Mouse (Mus musculus) liver, embryonic 12.5 days (tissue): ENCODE results near the gene Setd3. TPM values are rescaled to one million over a fixed set of nuclear protein-coding genes. Genes with fewer than 3 reads are reported as not detected.

Source experiments
- ATAC-seq: fragments of 200-750 bp; cut with Nextera tagmentation; 2 replicates; pipeline ENCODE4 v1.8.0; 2017; ENCODE audit warnings: moderate number of reproducible peaks, mild to moderate bottlenecking, moderate library complexity
- H3K27ac ChIP-seq: fragments of 300-500 bp; sonication (generic); 2 replicates; pipeline ENCODE4 v1.5.1; 2016; ENCODE audit warnings: mild to moderate bottlenecking
- H3K27me3 ChIP-seq: fragments of 300-500 bp; sonication (generic); replicated peaks from 2 replicates; pipeline ENCODE4 v1.6.1; 2016; ENCODE audit warnings: mild to moderate bottlenecking, moderate library complexity
- H3K36me3 ChIP-seq: fragments of 300-500 bp; sonication (generic); 2 replicates; pipeline ENCODE4 v1.6.1; 2016; ENCODE audit warnings: mild to moderate bottlenecking, moderate library complexity
- H3K4me1 ChIP-seq: fragments of 300-500 bp; sonication (generic); 2 replicates; pipeline ENCODE4 v1.6.1; 2016
- H3K4me2 ChIP-seq: fragments of 300-500 bp; sonication (generic); 2 replicates; pipeline ENCODE4 v1.6.1; 2016; ENCODE audit warnings: mild to moderate bottlenecking, moderate library complexity
- H3K4me3 ChIP-seq: fragments of 300-500 bp; sonication (generic); 2 replicates; pipeline ENCODE4 v1.5.1; 2016; ENCODE audit warnings: mild to moderate bottlenecking, moderate library complexity
- H3K9ac ChIP-seq: fragments of 300-500 bp; sonication (generic); 2 replicates; pipeline ENCODE4 v1.6.1; 2016; ENCODE audit warnings: mild to moderate bottlenecking, moderate library complexity
- H3K9me3 ChIP-seq: fragments of 300-500 bp; sonication (generic); replicated peaks from 2 replicates; pipeline ENCODE4 v1.6.1; 2016; ENCODE audit warnings: mild to moderate bottlenecking, moderate library complexity
- WGBS: fragments of 180-500 bp; shearing (Covaris S2); methylation state at CpG from one replicate; pipeline ENCODE4 v1.1.7; 2016; ENCODE audit not compliant: insufficient replicate concordance; 5-methylcytosine and 5-hydroxymethylcytosine counted together
- polyA plus RNA-seq: library from polyadenylated mRNA; unstranded; fragments of >200 nt; fragmentation: Nextera tagmentation; extraction: Ambion mirVana; gene quantifications from 2 replicates; pipeline ENCODE4 v1.2.1, GENCODE M21; 2016

Setd3 gene
- polyA plus RNA-seq, 1 experiment from 2014 or later = 71.3 TPM

- 34% methylated on average over 6 of the region's 6 CpGs for WGBS
- Histone ChIP-seq H3K9ac (no peak overlapping the region), H3K27me3 (no peaks in the 10 kb centered on the region), H3K36me3 (no peaks in the 10 kb centered on the region), H3K4me1 (0 out of 2 replicates have a peak, but pooled peaks cover 3% of the 10 kb centered on the region), H3K27ac (no peak overlapping the region), H3K4me2 (no peak overlapping the region), H3K4me3 (no peak overlapping the region), H3K9me3 (no peaks in the 10 kb centered on the region)
- ATAC-seq = no peak
These were observed 115.1 kb downstream of the Setd3 start for GRCm38 (mm10) chr12:108063986-108064385.

GRCm38 (mm10) chr12:108062137-108062536 is 117.0 kb downstream of the Setd3 start:
- no peak for ATAC-seq
- no peak overlapping the region for H3K9ac ChIP-seq
- 73% methylated on average over 5 of the region's 5 CpGs for WGBS
- H3K4me3 ChIP-seq = no peak overlapping the region
- H3K4me2 ChIP-seq = no peak overlapping the region
- H3K4me1 ChIP-seq = no peaks in the 10 kb centered on the region
- no peaks in the 10 kb centered on the region for H3K9me3 ChIP-seq
- H3K27me3 ChIP-seq = no peaks in the 10 kb centered on the region
- no peak overlapping the region for H3K27ac ChIP-seq
- no peaks in the 10 kb centered on the region for H3K36me3 ChIP-seq

GRCm38 (mm10) chr12:108061661-108062060 is 117.5 kb downstream of the Setd3 start:
- H3K27ac ChIP-seq = no peak overlapping the region

More at GRCm38 (mm10) chr12:108061661-108062060, 117.5 kb downstream of the Setd3 start:
- Histone ChIP-seq H3K36me3 (no peaks in the 10 kb centered on the region), H3K9me3 (no peaks in the 10 kb centered on the region), H3K4me1 (no peaks in the 10 kb centered on the region), H3K27me3 (no peaks in the 10 kb centered on the region), H3K4me2 (no peak overlapping the region), H3K4me3 (no peak overlapping the region), H3K9ac (no peak overlapping the region)
- 72% methylated on average over 7 of the region's 7 CpGs for WGBS
- ATAC-seq = no peak

Other genes with a start within 250 kb of the Setd3 start
- gene Bcl11b, start 175.7 kb downstream of the Setd3 start, polyA plus RNA-seq = 0.30 and 0.31 TPM in 2 replicates
- gene Ccnk, start 265 bp upstream of the Setd3 start, polyA plus RNA-seq = 2.3 and 3.0 TPM in 2 replicates
- 3.3 and 3.4 TPM in 2 replicates for gene Ccdc85c, start 96.1 kb upstream of the Setd3 start, polyA plus RNA-seq
- 0.07 and 0.17 TPM in 2 replicates for gene Hhipl1, start 127.0 kb upstream of the Setd3 start, polyA plus RNA-seq
- gene Cyp46a1, start 155.1 kb upstream of the Setd3 start, polyA plus RNA-seq = 0.86 and 1.7 TPM in 2 replicates
- 9.5 and 10.6 TPM in 2 replicates for gene Eml1, start 191.6 kb upstream of the Setd3 start, polyA plus RNA-seq